Mouse (Mus musculus): ENCODE results near the gene Pamr1. TPM values are rescaled to one million over a fixed set of nuclear protein-coding genes. Genes with fewer than 3 reads are reported as not detected.

Pamr1 gene
- total RNA-seq, 4 experiments from 2014 or later: 1.3 to 3.3 (median 2.1) TPM

GRCm38 (mm10) chr2:102663339-102663738 lies 113.5 kb downstream of the Pamr1 start:
- DNase-seq: no peak

GRCm38 (mm10) chr2:102663865-102664264 lies 114.1 kb downstream of the Pamr1 start:
- DNase-seq: no peak

GRCm38 (mm10) chr2:102667981-102668380 lies 118.2 kb downstream of the Pamr1 start:
- DNase-seq: no peak

- DNase-seq: no peak
Observed at GRCm38 (mm10) chr2:102669580-102669979, 119.8 kb downstream of the Pamr1 start.

GRCm38 (mm10) chr2:102674582-102674981 lies 124.8 kb downstream of the Pamr1 start:
- DNase-seq: no peak

- peak; percentile 29 for DNase-seq
Observed at GRCm38 (mm10) chr2:102675275-102675674, 125.5 kb downstream of the Pamr1 start.

- no peak for DNase-seq
Observed at GRCm38 (mm10) chr2:102676716-102677312, 127.0 kb downstream of the Pamr1 start.

GRCm38 (mm10) chr2:102677400-102677799 lies 127.6 kb downstream of the Pamr1 start:
- DNase-seq: no peak

- no peak for DNase-seq
Observed at GRCm38 (mm10) chr2:102681351-102681750, 131.5 kb downstream of the Pamr1 start.

- no peak for DNase-seq
Observed at GRCm38 (mm10) chr2:102682168-102682567, 132.4 kb downstream of the Pamr1 start.

- DNase-seq: no peak
Observed at GRCm38 (mm10) chr2:102685371-102686107, 135.7 kb downstream of the Pamr1 start.

- peak; percentile 19 for DNase-seq
Observed at GRCm38 (mm10) chr2:102686108-102686450, 136.3 kb downstream of the Pamr1 start.

Other genes starting within 250 kb of the Pamr1 start
- gene Trim44, start 142.2 kb upstream of the Pamr1 start, total RNA-seq (2022): 10 to 100 TPM; 71.9 to 85.6 (median 76.8) TPM
- under 1 TPM; 0.40 to 0.65 (median 0.55) TPM for gene Fjx1, start 97.5 kb upstream of the Pamr1 start, total RNA-seq (2022)
- gene Slc1a2, start 108.6 kb downstream of the Pamr1 start, total RNA-seq (2022): 1 to 10 TPM in 3 of 4 experiments, under 1 TPM in 1; 0.90 to 2.2 (median 1.2) TPM

All from adrenal gland, adult 8-10 months (tissue).